Mouse (Mus musculus) layer of hippocampus, postnatal 14 days (tissue): ENCODE data around the gene Bola2. TPM values are rescaled to one million over a fixed set of nuclear protein-coding genes. Genes with fewer than 3 reads are reported as not detected.
"Not testable (repeated sequence)": the region's sequence is repeated elsewhere in the genome, so short reads cannot be mapped to it uniquely, and the experiment has no call there.

Experiments
- DNase-seq, 2 experiments: peaks; one replicate each; pipeline ENCODE4 v3.0.0; 2021 to 2022; ENCODE audit warnings: low spot score in 2 of 2, mixed read lengths in 1 of 2
- total RNA-seq, 2 experiments: library from RNA; stranded (reverse); gene quantifications; 2 replicates each; pipeline ENCODE4 v1.2.3; 2021

The Bola2 gene
- total RNA-seq, 2 experiments from 2014 or later = 119 to 129 TPM

- DNase-seq = not testable (repeated sequence)
Observed at GRCm38 (mm10) chr7:126688156-126688555, 7.0 kb upstream of the Bola2 start.

- DNase-seq = no peak
Observed at GRCm38 (mm10) chr7:126689021-126689420, 6.2 kb upstream of the Bola2 start.

DNA sequence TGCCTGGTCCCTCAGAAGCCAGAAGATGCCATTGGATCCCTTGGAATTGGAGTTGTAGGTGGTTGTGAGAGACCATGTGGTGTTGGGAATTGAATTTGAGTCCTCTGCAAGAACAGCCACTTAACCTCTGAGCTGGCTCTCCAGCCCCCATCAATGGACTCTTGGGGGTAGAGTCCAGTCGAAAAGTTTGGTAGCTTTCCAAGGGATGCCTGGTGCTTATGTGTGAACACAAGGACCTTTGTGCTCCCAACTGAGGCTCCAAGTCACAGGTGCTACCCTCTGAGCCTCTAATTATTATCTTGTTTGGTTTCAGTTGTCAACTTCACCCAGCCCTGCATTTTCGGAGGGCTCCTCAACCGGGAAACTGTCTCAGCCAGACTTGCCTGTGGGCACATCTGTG is 4.5 kb upstream of the Bola2 start:
- no peak for DNase-seq

DNA sequence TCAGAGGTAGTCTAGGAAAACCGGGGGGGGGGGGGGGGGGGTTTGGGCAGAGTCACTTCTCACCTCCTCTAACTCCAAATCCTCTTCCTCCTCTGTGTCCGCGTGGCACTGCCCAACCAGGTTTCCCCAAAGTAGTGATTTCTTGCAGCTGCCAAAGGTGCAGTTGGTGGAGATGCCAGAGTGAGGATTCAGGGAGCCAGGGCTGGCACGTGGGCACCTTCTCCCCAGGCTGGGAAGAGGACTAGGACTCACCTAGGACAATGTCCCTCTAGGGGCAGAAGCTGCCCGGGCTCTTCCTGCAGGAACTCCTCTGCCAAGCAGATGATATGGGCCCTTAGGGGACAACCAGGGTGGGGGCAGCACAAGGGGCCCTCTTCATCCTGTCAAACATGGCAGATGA is 3.5 kb upstream of the Bola2 start:
- DNase-seq = no peak

- DNase-seq = no peak
Observed at GRCm38 (mm10) chr7:126692426-126692825, 2.8 kb upstream of the Bola2 start.

DNA sequence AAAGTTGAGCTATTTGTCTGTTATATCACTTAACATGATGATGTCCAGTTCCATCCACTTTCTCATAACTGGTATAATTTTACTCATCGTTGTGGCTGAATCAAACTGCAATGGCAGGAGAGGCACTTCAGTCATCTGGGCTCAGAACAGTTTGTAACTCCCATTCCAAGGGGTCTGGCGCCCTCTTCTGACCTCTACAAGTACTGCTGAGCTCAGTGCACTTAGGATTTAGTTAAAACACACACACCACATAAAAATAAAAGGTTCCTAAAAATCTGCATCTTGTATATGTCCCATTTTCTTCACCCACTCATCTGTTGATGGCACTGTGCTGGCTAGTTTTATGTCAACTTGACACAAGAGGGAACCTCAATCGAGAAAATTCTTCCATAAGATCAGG is 1.9 kb upstream of the Bola2 start:
- peak; percentile 80 to 91 for DNase-seq

GRCm38 (mm10) chr7:126693781-126694180 is 1.4 kb upstream of the Bola2 start:
- DNase-seq = no peak

DNA sequence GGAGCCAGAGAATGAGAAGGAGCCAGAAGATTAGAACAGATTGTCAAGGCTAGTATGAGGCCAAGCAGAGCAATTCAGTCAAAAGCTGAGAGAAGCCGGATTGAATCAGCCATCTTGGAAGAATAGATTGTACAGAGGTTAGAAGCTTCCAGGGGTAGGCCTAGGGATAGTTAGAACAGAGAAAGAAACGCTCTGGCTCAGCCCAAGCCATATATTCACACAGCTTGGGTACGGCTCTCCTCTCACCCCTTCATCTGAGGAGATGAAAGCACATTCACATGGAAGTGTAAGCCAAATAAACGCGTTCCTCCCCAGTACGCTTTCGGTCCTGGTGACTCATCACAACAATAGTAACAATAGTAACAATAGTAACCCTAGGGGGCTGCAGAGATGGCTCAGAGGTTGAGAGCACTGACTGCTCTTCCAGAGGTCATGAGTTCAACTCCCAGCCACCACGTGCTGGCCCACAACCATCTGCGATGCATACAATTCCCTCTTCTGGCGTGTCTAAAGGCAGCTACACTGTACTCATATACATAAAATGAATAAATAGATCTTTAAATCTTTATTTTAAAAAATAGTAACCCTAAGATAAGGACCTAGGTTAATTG is 655 bp upstream of the Bola2 start:
- no peak for DNase-seq

GRCm38 (mm10) chr7:126695631-126696207 is 518 bp downstream of the Bola2 start, which contains the start of gene Slx1b:
Slx1b (minus strand) TSS chr7:126695784.
- DNase-seq = peak; percentile 97

DNA sequence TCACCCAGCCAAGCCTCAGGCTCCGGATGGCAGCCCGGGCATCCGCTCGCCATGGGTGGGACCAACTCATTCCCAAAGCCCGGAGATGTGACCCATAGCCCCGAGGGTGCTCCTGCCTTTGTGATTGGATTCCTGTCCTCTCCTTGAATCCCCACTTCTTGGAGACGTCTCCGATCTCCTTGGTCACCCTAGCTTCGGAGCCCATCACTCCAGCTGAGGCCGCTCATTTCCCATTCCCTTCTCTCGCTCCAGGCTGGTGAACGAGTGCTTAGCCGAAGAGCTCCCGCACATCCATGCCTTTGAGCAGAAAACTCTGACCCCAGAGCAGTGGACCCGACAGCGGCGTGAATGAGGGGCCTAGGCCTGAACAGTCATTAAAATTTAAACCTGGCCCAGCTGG is 1.1 kb downstream of the Bola2 start:
- DNase-seq = no peak

DNA sequence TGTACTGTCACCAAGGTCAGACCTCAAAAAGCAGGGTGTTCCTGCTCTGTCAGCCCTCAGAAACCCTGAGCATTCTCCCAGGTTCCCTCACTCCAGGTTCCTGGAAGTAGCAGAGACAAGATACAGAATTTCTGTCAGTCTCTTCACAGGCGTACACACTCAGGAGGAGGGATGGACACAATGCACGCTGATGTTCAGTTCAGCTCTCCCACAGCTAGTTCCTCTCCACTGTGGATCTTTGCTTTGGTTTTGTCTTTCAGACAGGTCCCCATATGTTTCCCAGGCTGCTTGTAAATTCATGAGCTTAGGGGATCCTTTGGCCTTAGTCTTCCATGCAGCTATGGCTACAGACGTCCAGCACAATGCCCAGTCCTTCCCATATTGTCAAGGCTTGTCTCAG is 1.7 kb downstream of the Bola2 start:
- no peak for DNase-seq

GRCm38 (mm10) chr7:126697838-126698237 is 2.6 kb downstream of the Bola2 start:
- no peak for DNase-seq

DNA sequence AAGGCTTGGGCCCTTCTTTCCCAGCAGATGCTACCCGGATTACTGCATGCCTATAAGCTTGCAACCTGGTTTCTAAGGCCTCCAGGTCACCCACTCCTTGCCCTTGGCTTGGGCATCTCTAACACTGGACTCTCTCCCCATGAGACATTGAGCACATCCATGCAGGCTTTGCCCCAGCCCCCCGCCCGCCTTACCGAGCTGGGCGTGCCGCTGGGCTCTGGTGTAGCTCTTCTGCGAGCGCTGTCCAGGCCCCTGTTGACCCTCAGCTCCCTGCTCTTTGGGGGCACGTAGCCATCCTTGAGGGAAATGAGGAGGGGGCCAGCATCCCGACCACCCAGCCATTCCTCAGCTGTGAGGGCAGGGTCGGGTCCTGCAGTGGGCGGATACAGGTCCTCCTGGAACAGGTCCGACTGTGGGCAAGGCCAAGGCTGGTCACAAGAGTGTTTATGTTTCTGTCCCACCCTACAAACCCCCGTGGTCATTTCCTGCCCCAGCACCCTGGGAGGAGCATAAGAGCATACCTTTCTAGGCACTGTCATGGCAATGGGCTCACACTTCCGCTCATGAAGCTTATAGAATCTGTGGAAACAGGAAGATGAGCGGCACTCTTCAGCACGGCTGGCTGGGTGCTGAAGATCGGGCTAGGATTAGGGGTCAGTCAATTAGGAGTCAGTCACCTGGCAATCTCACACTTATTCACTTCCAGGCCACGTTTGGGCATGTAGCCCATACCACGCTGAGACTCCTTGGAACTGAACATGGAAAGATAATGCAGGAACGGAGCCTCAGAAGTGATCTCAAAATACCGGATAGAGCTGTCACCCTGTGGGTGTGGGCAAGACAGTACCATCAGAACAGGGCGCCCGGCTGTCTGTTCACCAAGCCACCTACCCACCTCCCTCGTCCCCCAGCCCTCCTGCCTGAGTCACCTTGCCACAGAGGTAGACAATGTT is 5.1 kb downstream of the Bola2 start:
- no peak for DNase-seq

- DNase-seq = peak; percentile 92 to 93
Observed at GRCm38 (mm10) chr7:126701070-126701469, 5.9 kb downstream of the Bola2 start.

DNA sequence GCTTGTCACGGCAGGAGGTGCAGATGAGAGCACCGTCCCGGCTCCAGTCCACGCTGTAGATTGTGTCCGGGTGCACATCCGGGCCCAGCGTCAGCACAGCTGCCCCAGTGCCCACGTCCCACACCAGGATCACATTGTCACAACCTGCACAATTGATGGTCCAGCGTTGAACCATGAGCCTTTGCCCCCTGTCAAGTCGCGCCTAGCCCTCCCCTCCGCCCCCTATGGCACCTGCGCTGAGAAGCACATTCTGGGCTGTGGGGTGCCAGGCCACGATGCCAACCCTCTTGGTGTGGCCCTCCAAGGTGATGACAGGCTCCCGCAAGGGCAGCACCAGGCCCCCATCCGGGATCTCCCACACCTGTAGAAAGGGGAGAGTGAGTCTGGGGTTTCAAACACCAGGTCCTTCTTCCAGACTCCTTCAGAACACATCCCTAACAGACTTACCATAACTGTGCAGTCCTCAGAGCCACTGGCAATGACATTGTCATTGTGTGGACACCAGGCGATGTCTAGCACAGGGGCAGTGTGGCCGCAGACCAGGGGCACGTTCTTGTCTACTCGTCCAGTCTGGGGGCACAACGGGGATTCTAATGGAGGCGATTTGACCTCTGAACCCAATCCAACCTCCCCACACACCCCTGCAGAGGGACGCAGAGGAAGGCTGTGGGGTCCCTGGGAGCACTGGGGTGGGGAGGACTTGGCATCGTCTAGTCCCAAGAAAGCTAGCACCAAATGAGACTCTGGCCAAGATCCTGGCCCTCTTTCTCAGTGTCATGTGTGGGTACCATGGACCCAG is 6.6 kb downstream of the Bola2 start:
- no peak for DNase-seq

DNA sequence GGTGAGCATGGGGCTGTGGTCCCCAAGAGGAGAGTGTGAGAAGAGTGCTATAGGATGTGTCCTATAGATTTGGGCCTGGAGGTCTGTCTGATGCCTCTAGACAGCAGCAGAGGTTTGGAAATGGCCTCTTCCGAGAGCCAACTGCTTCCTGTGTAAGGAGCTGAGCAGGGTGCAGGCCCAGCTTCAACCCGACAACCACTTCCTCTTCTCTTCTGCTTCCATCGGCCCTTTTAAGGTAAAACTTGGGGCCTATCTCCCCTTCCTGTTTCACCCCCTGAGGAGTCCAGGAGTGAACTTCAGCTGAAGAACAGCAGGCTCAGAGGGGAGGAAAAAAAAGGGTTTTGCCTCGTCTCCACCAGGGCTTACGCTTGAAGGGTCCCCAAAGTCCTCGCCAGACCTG is 7.2 kb downstream of the Bola2 start:
- no peak for DNase-seq

- DNase-seq = no peak
Observed at GRCm38 (mm10) chr7:126702861-126703756, 7.9 kb downstream of the Bola2 start.

- DNase-seq = no peak
Observed at GRCm38 (mm10) chr7:126703757-126704077, 8.5 kb downstream of the Bola2 start.

- peak; percentile 86 to 93 for DNase-seq
Observed at GRCm38 (mm10) chr7:126704121-126704980, 9.2 kb downstream of the Bola2 start.
